Mouse (Mus musculus): Measurements from ENCODE around the gene Lmna. TPM values are rescaled to one million over a fixed set of nuclear protein-coding genes. Genes with fewer than 3 reads are reported as not detected.

Gene Lmna
- polyA plus RNA-seq, 1 experiment from 2014 or later: 96.7 TPM

DNA sequence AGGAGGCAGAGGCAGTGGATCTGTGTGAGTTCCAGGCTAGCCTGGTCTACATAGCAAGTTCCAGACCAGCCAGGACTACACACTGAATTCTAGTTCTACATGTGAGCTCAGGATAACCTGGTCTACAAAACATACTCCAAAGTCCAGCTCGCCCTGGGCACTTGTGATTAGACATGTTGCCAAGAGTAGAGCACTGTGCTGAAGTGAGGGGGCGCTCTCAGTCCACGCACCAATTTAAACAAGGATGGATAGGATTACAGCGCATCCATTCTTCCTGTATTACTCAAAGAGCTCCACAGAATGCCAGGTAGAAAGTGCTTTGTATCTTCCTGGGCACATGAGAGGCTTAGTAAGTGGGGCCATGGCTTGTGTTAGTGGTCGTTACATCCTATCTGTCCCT lies 34.8 kb upstream of the Lmna start:
- Histone ChIP-seq H3K27ac (no peak overlapping the region), H3K36me3 (ENCODE audit: inconsistent target) (peaks cover 10% of the 10 kb centered on the region; the same call in 1 of the 2 replicates), H3K79me2 (ENCODE audit: inconsistent target) (no peaks in the 10 kb centered on the region), H3K4me3 (ENCODE audit: inconsistent target) (no peak overlapping the region)
- 85% methylated on average over 5 of the region's 5 CpGs for WGBS (ENCODE audit: missing documents)

DNA sequence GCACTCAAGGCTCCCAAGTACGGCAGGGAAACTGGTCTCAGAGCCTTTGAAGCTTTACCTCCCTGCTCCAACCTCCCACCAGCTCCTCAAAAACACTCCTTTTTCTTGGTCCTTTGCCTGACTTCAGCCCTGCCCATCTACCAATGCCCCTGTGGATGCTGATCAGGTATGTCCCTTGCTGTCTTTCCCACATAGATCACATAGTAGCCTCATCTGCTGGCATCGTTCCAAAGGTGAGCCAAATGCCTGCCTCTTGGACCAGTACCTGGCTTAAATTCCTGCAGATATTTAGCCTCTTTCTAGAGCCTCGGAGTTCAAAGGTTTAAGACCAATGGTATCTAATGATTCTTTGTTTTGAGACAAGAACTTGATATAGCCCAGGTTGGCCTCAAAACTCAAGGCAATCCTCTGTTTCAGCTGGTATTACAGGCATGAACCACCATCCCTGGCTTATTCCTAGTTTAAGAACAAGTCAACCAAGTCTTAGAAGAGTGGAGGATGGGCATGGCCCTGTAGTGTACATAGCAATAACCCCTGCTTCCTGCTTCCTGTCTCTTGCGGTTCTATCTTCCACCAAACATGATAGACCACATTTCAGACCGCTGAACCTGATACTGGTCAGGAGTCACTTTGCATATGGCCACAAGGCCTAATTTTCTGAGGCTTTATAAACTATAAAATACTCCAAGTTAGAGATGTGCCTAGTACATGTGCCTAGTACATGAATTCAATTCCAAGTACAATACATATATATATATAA lies 34.1 kb upstream of the Lmna start:
- WGBS (ENCODE audit: missing documents): 59% methylated on average over 5 of the region's 5 CpGs
- Histone ChIP-seq H3K4me3 (ENCODE audit: inconsistent target) (no peak overlapping the region), H3K79me2 (ENCODE audit: inconsistent target) (no peaks in the 10 kb centered on the region), H3K27ac (no peak overlapping the region), H3K36me3 (ENCODE audit: inconsistent target) (peaks cover 5% of the 10 kb centered on the region; the same call in 1 of the 2 replicates)

DNA sequence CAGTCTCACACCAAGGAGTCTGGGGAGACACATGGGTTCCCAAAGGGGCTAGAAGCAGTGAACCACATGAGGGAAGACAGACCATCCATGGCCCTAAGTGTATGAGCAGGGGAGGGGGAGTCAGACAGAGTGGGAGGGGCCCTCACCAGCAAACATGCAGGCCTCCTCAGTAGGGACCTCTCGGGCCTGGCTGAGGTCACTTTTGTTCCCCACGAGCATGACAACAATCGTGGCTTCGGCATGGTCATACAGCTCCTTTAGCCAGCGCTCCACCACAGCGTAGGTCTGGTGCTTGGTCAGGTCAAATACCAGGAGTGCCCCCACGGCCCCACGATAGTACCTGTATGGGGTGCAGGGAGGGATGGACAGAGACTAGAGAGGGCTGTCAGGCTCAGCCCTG lies 33.4 kb upstream of the Lmna start:
- Histone ChIP-seq H3K36me3 (ENCODE audit: inconsistent target) (no peaks in the 10 kb centered on the region), H3K4me3 (ENCODE audit: inconsistent target) (no peak overlapping the region), H3K79me2 (ENCODE audit: inconsistent target) (no peaks in the 10 kb centered on the region), H3K27ac (no peak overlapping the region)
- WGBS (ENCODE audit: missing documents): 95% methylated on average over 8 of the region's 8 CpGs

DNA sequence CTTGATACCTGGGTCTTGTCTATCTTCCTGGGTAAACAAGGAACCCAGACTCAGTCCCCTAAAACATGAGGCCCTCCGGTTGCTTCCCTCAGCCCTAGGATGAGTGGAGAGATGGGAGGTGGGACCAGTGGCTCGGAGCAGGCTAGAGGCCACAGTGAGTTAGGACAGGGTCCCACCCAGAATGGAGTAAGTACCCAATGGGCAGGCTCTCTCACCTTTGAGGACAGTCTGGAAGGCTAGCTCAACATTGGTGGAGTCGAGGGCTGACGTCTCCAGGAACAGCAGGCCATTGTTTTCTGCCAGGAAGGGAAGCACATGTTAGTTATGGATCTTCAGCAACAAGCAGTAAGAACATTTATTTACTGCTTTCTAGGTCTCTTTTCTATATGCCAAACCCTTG lies 32.7 kb upstream of the Lmna start:
- H3K4me3 ChIP-seq (ENCODE audit: inconsistent target): no peak overlapping the region
- no peak overlapping the region for H3K27ac ChIP-seq
- 95% methylated on average over 4 of the region's 4 CpGs for WGBS (ENCODE audit: missing documents)
- H3K36me3 ChIP-seq (ENCODE audit: inconsistent target): no peaks in the 10 kb centered on the region
- H3K79me2 ChIP-seq (ENCODE audit: inconsistent target): no peaks in the 10 kb centered on the region

DNA sequence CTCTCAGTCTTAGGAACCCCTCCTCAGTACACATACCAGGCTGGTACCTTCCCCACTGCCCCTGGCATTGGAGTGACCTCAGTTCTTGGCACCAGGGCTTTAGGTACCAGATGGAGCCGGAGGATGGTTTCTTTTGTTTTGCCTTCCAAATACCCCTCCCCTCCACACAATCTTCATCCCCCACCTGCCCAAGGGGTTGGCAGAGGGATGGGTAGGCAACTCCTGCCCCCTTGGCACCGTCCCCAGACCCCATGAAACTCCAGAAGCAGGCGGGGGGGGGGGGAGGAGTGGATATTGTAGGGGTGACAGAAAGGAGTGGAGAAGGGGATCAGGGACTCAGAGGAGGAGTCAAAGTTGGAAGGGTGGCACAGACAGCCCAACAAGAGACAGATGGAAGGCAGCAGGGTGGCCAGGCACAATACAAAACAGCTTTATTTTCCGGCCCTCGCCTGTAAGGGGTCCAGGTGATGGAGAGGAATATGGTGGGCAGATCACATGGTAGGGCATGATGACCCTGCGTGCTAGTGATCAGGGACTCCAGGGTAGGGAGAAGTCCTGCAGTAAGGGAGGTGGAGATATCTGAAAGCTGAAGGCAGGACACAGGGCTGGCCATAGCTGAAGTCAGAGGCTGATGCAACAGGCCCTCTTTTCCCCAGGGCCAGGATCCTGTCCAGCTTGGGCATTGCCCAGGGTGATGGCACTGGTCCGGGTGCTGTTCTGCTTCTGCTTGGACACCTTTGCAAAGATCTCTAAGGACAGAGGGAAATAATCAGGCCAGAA lies 32.1 kb upstream of the Lmna start:
- Histone ChIP-seq H3K27ac (no peak overlapping the region), H3K79me2 (ENCODE audit: inconsistent target) (no peaks in the 10 kb centered on the region), H3K4me3 (ENCODE audit: inconsistent target) (no peak overlapping the region), H3K36me3 (ENCODE audit: inconsistent target) (no peaks in the 10 kb centered on the region)
- 90% methylated on average over 5 of the region's 7 CpGs for WGBS (ENCODE audit: missing documents)

DNA sequence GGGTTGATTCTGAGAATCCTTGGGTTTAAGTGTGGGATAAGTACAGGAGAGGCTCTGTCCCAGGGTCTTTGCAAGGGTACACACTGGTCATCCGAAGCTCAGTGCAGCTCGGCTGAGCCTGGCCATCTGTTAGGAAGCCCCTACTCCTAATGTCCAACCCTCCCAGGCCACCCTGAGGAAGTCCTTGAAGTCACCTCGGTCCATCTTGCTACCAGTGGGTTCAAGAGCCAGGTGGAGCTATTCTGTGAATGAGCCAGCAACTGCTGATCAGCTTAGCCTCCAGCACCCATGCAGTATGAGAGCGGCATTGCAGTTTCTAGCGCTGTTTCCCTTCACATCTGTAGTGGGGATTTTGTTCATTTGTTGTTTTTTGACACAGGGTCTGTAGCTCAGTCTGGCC lies 30.3 kb upstream of the Lmna start:
- Histone ChIP-seq H3K4me3 (ENCODE audit: inconsistent target) (no peak overlapping the region), H3K27ac (no peak overlapping the region), H3K79me2 (ENCODE audit: inconsistent target) (no peaks in the 10 kb centered on the region), H3K36me3 (ENCODE audit: inconsistent target) (no peaks in the 10 kb centered on the region)
- WGBS (ENCODE audit: missing documents): 87% methylated on average over 5 of the region's 5 CpGs

DNA sequence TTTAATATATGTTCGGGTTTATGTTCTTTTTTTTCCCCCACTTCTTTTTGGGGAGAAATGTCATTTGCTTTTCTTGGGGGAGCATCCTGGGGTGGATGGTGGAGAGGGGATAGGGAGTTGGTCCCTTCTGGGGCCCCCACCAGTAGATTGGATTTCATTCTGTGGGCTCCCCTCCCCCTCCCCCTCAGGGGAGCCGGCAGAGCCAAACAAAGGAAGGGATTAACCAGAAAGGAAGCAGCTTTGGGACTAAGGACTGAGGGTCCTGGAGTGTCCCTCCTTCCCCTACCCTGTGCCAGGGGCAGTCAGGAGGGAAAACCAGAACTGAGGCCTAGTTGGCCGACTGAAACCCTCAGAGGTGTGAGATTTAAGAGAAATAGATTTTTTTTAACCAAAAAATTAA lies 29.6 kb upstream of the Lmna start:
- H3K36me3 ChIP-seq (ENCODE audit: inconsistent target): no peaks in the 10 kb centered on the region
- H3K79me2 ChIP-seq (ENCODE audit: inconsistent target): no peaks in the 10 kb centered on the region
- H3K4me3 ChIP-seq (ENCODE audit: inconsistent target): no peak overlapping the region
- H3K27ac ChIP-seq: no peak overlapping the region
- 80% methylated on average over 3 of the region's 3 CpGs for WGBS (ENCODE audit: missing documents)

DNA sequence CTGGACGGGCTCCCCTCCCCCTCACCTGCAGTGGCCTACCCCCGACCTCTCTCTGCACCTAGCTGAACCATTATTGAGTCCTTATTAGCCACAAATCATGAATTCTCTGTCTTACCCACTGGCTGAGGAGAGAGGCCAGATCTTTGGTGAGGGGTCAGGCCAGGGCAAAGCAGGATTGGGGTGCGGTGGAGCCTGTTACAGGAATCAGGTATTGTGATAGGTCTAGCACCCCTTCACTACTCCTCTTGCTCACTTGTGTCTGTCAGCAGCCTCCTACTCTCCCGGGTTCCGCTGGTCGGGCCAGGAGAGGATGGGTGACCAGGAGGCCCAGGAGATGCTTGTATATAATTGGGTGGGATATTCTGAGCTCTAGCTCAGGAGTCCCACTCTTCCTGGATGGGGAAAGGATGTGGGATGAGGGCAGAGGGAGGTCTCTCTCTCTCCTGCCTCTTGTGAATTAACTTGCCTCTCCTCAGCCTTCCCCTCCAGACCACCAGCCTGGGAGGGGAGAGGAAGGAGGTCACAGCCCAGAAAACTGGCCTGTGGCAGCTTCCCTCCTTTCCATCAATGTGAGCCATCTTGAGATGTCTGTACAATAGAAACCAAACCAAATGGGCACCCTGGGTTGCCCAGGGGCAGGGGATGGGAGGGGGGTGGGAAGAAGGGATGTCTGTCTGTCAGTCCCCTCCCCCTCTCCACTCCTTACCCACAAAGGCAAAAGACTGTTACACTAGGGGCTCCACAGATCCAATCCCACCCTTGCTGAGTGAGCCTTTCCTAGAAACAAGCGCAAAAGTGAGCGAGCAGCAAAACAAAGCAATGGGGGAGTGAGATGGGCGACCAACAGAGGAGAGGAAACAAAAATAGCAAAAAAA lies 28.8 kb upstream of the Lmna start:
- no peak overlapping the region for H3K4me3 ChIP-seq (ENCODE audit: inconsistent target)
- WGBS (ENCODE audit: missing documents): 87% methylated on average over 9 of the region's 9 CpGs
- no peaks in the 10 kb centered on the region for H3K79me2 ChIP-seq (ENCODE audit: inconsistent target)
- H3K27ac ChIP-seq: no peak overlapping the region
- H3K36me3 ChIP-seq (ENCODE audit: inconsistent target): no peaks in the 10 kb centered on the region

DNA sequence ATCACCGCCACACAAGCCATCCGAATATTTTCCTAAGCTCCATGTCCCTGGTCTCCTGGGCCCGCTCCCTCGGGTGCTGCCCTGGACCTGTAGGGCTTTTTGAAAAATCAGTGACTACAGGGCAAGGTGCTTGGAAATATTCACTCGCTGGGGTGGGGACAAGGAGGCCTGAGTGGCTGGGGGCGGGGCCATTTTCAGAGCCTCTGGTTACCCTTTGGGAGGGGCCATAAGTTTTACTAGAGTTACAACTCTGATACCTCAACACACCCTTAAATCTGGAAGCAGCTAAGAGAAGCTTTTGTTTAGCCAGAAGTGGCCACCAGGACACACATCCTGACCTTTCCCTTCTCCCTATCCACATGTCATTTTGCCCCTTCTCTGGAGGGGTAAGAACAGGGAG lies 27.4 kb upstream of the Lmna start:
- H3K27ac ChIP-seq: no peak overlapping the region
- no peaks in the 10 kb centered on the region for H3K36me3 ChIP-seq (ENCODE audit: inconsistent target)
- no peak overlapping the region for H3K4me3 ChIP-seq (ENCODE audit: inconsistent target)
- 98% methylated on average over 6 of the region's 6 CpGs for WGBS (ENCODE audit: missing documents)
- no peaks in the 10 kb centered on the region for H3K79me2 ChIP-seq (ENCODE audit: inconsistent target)

DNA sequence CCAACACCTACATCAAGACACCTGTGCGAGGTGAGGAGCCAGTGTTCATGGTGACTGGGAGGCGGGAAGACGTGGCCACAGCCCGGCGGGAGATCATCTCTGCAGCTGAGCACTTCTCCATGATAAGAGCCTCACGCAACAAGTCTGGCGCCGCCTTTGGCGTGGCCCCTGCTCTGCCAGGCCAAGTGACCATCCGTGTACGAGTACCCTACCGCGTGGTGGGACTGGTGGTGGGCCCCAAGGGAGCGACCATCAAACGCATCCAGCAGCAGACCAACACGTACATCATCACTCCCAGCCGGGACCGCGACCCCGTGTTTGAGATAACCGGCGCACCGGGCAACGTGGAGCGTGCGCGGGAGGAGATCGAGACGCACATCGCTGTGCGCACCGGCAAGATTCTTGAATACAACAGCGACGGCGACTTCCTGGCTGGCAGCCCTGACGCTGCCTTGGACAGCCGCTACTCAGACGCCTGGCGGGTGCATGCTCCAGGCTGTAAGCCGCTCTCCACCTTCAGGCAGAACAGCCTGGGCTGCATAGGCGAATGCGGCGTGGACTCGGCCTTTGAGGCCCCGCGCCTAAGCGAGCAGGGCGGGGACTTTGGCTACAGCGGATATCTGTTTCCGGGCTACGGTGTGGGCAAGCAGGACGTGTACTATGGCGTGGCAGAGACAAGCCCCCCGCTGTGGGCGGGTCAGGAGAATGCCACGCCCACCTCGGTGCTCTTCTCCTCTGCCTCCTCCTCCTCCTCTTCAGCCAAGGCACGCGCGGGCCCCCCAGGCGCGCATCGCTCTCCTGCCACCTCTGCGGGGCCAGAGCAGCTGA lies 26.6 kb upstream of the Lmna start:
- Histone ChIP-seq H3K36me3 (ENCODE audit: inconsistent target) (no peaks in the 10 kb centered on the region), H3K27ac (no peak overlapping the region), H3K79me2 (ENCODE audit: inconsistent target) (no peaks in the 10 kb centered on the region), H3K4me3 (ENCODE audit: inconsistent target) (no peak overlapping the region)
- WGBS (ENCODE audit: missing documents): 82% methylated on average over 64 of the region's 64 CpGs

DNA sequence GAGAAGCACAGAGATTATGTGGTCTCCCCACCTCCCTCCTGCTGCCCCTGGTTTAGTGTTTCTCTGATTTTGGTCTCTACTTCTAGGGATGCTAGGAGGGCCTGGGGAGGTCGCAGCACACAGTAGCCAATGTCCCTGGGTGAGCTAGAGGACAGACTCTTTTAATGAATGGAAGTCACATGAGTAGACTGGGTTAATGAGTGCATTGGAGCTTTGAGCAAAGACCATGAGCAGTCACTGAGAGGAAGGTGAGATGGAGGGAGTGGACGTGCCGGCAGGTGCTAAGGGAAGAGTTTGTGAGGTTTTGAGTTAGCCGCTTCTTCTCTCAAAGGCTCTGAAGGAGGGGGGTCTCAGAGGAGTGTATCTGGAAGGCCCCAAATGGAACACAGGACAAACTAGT lies 25.8 kb upstream of the Lmna start:
- Histone ChIP-seq H3K36me3 (ENCODE audit: inconsistent target) (no peaks in the 10 kb centered on the region), H3K27ac (no peak overlapping the region), H3K4me3 (ENCODE audit: inconsistent target) (no peak overlapping the region), H3K79me2 (ENCODE audit: inconsistent target) (no peaks in the 10 kb centered on the region)
- 94% methylated on average over 4 of the region's 4 CpGs for WGBS (ENCODE audit: missing documents)

DNA sequence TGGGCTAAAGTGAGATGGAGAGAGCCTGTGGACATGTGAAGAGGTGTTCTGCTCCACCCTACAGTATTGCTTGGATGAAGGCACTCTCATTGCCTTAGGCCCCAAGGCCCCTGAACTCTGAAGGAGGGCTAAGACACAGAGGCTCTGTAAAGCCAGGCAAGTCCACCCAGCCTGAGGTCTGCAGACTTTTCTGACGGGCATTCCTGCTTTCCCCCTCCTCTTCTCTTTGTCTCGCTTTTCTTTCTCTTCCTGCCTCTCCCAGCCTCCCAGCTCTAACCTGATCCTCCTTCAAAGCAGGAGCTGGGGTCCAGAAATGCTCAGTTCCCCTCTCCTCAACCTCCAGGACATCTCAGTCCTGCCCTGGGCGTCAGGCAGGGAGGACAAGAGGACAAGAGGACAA lies 25.2 kb upstream of the Lmna start:
- Histone ChIP-seq H3K36me3 (ENCODE audit: inconsistent target) (no peaks in the 10 kb centered on the region), H3K4me3 (ENCODE audit: inconsistent target) (no peak overlapping the region), H3K79me2 (ENCODE audit: inconsistent target) (no peaks in the 10 kb centered on the region), H3K27ac (no peak overlapping the region)
- WGBS (ENCODE audit: missing documents): 96% methylated on average over 3 of the region's 3 CpGs

DNA sequence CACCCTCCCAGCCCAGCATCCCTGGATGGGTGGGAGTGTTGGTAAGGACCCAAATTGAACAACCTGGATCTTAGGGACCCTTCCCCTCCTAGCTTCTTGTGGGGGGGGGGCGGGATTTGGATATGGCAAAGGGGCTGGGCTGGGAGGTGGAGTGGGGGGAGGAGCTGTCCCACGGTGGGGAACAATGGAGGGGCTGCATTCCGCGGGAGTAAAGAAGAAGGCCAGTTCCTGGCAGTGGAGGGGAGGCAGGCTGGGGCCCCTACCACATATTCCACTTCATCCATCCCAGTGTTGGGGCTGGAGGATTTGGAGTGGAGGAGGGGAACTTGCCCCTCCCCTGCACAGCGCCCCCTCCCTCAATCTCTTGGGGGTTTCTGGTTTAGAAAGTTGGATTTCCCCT lies 23.9 kb upstream of the Lmna start:
- 38% methylated on average over 5 of the region's 5 CpGs for WGBS (ENCODE audit: missing documents)
- H3K4me3 ChIP-seq (ENCODE audit: inconsistent target): no peak overlapping the region

More for the DNA sequence above, 23.9 kb upstream of the Lmna start:
- H3K27ac ChIP-seq: no peak overlapping the region
- no peaks in the 10 kb centered on the region for H3K36me3 ChIP-seq (ENCODE audit: inconsistent target)
- H3K79me2 ChIP-seq (ENCODE audit: inconsistent target): no peaks in the 10 kb centered on the region

Data from macrophage (primary cell).